Mouse (Mus musculus) skeletal muscle tissue, adult 2 months (tissue): ENCODE measurements around the gene Rsbn1.

Source experiments
- DNase-seq: peaks from one replicate; pipeline ENCODE4 v3.0.0-alpha.2; 2012; ENCODE audit warnings: low read depth, low spot score

Rsbn1 gene

DNA sequence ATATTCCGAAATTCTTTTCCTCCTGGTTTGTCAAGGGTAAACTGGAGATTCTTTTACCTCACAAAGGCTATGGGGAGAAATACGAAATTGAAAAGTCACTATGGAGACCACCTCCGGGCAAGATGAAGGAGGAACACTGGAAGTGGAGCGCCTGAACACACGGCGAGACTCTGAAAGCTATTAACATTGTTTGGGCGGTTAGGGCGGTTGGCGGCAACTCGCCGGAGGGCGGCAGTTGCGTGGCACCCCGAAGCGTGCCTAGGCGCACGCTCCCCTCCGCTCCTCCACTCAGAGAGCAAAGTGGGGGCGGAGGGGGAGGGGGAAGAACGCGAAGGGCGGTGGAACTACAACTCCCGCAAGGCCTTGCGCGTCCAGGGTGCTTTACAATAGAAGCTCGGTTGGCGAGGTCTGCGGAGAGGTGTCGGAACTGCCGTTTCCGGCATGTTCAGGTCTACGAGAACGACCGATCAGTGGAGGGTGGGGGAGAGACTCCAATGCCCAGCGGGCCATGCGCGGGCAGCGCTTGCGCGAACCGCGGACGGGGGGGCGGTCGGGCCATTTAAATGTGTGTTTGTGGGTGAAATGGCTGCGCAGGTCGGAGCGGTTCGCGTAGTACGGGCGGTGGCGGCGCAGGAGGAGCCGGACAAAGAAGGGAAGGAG lies at the start of gene Rsbn1:
Gene Rsbn1 (plus strand): TSS at position 111 of the 660 bp plus-strand sequence.
- DNase-seq = peak; percentile 97

DNA sequence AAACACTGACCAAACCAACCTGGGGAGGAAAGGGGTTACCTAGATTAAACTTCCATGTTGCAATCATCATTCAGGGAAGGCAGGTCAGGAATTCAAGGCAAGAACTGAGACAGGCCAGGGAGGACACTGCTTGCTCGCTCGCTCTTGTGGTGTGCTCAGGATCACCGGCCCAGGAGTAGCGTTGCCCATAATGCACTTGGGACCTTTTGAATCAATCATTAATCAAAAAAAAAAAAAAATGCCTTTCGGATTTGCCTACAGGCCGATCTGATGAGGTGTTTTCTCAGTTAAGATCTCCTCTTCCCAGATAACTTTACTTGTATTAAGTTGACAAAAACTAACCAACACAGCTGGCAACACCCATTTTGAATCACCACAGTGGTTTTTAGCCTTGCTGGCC lies 49.7 kb upstream of the Rsbn1 start:
- DNase-seq = no peak

DNA sequence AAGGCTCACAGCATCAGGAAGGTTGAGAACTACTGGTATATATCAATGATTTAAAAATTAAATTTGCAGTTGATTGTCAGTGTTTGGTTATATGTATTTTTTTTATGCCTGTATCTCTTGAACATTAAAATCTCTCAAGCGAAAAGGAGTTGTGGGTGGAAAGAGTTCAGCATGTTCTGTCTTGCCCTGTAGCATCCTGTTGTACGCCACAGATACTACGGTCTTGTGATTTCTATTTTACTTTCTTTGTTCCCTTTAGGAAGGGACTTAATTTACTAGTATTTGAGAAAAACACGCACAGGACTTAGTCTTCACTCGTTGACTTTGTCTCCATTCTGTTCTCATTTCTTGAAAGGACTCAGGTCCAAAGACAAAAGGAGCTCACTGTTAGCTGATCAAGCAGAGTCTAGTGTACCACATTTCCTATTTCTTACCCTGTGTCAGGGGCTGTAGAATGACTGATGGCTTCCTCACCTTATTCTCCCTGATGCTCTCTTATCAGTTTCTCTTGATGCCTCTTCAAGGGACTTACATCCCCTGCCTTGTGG lies 46.4 kb upstream of the Rsbn1 start:
- no peak for DNase-seq

DNA sequence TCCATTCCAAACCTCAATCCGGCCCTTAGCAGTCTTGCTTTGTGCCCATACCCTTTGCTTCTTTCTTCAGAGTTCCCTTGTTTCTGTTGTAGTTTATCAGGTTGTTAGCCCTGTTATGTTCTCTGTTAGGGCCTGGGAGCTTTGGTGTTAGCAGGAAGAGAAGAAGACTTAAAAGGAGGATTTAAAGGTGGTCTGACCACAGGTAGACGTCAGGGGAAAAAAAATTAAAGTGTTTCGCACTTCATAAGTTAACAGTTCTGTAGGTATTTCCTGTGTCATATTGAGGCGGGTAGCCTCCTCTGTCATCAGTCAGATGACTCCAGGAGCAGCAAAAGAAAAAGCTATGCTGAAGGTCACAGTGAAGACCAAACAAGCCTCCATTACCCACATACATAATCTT lies 45.9 kb upstream of the Rsbn1 start:
- no peak for DNase-seq

DNA sequence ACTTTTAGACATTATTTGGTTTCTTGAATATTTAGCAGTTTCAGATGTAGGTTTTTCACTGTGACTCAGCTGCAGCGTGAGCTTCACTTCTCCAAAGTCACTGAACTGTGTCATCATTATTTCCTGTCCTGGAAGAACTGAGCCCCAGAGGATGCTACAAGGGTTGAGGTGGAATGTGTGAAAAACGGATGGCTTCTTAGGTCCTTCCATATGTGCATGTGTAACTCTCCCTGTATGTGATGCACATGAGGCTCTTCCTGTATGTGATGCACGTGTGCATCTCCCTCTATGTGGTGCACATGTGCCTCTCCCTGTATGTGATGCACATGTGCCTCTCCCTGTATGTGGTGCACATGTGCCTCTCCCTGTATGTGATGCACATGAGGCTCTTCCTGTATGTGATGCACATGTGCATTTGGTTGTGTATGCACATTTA lies 41.2 kb upstream of the Rsbn1 start:
- no peak for DNase-seq

DNA sequence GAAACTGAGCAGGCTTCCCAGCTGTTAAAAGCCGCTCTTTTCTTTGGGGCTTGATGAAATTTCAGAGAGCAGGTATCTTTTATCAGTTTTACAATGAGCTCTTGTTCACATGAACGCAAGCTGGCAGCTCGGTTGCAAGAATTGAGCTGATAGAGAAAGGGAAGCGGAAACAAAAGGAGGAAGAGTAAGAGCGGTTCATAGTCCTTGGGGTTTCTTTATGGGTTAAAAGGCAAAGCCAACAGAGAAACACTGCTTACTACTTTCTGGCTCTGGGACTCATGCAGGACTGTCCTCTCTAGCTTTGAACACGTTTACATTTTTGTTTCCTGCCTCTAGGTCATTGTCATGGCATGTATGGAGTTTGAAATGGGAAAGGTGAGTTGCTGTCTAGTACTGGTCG lies 39.6 kb upstream of the Rsbn1 start:
- DNase-seq = no peak

DNA sequence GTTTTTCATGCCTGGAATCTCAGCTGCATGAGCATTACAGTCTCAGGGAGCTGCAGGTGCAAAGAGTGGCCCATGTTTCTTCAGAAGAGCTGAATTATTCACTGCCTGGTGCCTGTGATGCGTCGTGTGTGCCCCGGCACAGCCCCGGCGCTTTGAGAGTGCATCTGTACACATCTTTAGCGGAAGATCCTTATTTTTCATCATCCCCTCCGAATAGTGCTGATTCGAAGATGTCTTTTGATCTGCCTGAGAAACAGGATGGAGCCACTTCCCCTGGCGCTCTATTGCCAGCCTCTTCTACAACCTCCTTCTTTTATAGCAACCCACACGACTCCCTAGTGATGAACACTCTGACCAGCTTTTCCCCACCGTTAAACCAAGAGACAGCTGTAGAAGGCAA lies 28.0 kb upstream of the Rsbn1 start:
- DNase-seq = no peak

DNA sequence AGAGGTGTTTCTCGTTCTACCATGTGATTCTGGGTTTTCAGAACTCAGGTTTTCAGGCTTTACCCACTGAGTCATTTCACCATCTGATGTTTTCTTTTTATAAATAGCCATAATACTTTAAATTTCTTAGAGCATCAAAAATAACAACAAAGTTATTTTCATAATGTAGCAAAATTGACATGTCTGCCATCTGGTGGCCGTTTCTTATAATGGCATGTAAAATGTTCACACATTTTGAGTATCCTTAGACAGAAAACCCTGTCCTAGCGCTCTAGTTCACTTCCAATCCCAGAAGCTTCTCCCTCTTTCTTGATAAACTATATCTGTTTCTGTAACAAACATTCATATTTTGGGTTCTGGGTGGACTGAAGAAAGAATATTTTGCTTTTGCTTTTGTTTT lies 26.3 kb upstream of the Rsbn1 start:
- DNase-seq = peak; percentile 12

DNA sequence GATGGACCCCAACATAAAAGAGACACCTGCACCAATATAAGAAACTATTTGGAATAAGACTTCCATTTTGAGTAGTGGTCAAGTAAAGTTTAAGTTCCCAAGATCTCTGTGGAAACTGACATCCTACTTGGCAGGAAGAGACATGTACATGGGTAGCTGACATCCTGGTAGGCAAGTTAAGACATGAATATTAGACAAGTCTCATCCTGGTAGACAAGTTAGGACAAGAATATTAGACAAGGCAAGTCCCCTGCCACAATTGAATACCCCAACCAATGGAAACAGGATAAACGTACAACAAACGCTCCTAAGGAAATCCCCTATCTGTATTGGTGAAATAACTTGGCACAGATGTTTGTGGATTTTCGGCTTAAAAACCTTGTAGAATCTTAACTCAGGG lies 20.5 kb upstream of the Rsbn1 start:
- no peak for DNase-seq

DNA sequence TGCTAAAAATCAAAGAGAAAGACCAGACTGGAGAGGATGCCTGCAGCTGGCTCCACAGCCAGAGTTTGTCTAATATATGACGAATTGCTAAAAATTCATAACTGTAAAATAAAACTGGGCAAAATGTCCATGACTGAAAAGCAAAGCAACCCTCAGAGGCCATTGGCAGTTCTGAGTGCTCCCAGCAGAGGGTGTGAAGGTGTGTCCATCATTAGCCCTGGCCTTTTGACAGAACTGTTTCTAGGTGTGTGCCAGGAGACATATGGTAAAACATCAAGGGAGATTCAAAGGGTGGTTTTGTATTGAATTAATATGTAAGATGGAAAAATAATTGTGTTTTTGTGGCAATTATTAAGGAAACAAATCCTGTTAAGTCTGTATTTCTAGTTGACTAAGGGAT lies 9.2 kb upstream of the Rsbn1 start:
- peak; percentile 11 for DNase-seq

DNA sequence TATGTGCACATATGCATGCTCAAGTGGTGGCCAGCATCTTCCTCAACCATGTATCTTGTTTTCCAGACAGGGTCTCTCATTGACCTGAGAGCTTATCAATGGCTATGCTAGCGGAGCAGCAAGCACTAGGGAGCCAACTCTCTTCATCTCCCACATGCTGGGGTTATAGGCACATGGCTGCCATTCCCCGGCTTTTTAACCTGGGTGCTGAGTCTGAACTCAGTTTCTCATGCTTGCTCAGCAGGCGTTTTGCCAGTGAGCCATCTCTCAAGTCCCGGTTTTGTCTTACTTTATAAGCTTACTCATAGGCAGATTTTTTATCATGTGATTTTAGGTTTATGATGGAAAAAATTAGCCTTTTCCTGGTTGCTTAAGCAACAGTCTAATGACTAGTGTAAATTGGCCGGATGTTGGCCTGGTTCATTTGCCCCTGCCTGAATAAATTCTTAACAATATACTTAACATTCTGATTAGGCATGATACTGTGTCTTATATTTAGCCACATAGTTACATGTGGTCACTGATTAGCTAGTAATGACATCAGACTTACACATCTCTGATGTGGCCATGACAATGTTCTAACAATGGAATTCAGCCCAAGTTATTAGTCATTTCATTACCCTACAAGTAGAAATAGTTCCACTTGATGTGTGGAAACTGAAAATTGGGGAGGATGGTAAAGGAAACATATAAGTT lies 6.4 kb upstream of the Rsbn1 start:
- DNase-seq = no peak

DNA sequence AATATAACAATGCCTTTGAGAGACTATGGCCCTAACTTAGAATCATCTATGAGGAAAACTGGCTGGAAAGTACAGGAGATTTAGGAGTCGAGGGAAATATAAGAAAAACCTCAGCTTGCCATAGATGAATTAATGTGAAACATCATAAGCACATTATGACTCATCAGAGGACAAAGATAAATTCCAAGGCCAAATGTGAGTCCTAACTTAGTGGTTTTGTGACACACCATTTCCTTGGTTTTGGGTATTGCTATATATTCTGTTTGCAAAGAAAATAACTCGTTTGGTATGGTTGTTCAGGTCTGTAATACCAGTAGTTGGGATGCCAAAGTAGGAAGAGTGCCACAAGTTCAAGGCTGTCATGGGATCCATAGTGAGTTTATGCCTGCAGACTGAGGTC lies 5.1 kb upstream of the Rsbn1 start:
- DNase-seq = no peak

DNA sequence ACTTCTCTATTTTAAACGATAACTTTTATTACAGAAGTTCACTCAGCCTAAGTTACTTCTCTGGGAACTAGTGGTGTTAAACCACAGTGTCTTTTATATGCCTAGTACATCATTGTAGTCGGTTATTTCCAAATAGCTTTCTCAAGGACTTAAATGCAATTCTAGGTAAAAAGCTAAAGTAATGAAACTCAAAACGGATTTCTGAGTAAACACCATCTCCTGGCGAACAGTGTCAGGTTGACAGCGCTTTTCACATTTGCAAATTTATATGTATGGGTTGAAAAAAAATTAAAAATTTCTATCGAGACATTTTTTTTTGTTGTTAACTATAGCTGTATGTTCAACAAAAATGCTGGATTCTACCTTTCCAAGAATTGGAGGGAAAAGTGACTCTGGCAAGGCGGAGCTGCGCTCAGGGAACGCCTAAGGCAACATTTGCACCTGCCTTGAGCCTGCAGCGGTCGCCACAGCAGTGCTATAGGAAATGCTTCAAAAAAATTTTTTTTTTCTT lies 414 bp upstream of the Rsbn1 start:
- DNase-seq = no peak

DNA sequence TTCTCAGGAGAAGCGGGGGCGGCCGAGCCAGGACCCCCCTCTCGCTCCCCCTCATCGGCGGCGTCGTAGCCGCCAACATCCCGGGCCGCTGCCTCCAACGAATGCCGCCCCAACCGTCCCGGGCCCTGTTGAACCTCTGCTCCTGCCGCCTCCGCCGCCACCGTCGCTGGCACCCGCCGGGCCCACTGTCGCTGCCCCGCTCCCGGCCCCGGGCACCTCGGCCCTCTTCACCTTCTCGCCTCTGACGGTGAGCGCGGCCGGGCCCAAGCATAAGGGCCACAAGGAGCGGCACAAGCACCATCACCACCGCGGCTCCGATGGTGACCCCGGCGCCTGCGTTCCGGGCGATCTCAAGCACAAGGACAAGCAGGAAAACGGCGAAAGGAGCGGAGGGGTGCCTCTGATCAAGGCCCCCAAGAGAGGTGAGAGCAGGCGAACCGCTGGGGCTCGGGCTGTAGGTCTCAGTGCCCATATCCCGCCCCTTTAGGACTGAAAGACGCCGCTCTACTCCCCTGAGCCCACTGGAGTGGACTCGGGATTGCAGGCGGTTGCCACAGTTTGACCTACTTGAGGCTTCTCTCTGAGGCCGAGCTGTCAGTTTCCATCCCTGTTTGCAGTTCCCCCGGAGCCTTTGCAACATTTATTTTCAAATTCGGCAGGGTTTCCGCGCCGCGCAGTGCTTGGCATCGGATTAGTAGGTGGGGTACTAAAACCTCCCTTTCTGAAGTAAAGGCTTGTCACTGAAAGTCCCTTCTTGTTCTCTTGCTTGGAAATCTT lies 1.0 kb downstream of the Rsbn1 start:
- DNase-seq = peak; percentile 33

DNA sequence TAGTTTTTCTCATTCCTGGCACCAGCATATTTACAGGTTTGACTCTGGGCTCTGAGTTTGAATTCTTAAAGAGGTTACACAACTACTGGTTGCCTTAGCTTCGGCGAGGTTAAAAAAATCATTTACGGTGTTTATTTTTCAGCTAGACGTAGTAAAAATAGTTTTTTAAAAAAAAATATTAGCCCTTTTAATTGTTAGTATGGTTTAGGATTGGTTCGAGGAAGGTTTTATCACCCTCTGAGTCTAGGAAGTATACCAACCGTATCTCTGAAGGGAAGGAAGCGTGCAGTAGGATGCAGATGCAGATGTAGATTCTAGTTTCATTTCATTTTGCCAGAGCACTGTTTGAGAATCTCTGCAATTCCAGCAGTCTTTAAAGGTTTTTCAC lies 1.6 kb downstream of the Rsbn1 start:
- no peak for DNase-seq

DNA sequence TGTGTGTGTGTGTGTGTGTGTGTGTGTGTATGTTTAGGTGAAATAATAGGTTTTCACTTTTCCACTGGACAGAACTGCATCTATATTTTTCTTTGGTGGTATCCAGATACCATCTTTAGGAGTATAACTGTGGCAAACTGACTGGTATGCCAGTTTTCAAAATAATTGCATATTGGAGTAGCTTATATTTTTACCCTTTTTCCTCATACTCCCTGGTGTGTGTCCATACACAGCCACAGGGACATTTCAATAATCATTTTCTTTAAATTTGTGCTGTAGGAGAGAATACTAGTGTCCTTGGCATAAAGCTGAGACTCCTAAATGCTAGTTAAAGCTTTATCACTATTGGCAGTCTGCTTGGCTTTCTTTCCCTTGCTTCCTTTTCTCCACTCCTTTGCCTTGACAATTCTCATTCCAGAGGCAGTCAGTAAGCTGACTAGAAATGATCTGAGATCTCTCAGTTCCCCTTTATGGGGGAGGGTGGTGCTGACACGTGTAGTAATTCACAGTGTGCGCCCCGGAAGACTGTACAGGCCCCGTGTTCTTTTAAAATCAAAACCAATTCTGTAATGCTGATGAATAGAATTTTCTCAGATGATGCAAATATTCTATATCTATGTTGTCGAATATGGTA lies 2.4 kb downstream of the Rsbn1 start:
- DNase-seq = peak; percentile 11

DNA sequence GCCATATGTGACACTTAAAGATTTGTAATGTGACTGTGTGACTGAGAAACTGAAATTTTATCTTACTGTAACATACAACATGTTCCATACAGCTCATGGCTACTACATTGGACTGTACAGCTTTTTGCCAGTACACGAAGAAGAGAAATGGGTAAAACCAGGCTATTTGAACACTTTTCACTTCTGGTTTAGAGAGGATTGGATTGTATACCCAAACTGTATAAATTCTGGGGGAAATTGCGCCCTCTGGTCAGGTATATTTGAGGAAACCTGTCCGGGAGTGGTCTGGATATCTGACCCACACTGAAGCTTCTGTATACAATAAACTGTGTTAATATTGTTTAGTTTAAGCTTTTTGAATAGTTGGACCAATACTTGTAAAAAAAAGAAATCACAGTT lies 2.9 kb downstream of the Rsbn1 start:
- no peak for DNase-seq

DNA sequence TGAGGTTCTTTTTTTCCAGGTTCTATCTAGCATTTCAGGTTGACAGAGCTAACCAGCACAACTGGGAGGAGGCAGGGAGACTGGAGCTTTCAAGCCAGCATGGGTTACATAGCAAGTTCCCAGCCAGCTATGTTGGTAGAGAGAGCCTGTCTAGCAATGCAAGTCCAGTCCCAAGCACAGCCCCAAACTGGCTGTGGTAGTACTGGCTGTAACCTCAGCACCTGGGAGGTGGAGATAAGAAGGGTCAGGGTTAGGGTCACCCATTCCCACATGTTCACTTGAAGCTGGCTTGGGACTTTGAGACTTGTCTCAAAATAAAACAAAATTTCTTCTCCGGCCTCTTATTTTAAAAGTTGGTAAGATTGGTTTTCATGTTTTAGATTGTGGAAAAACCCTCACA lies 6.2 kb downstream of the Rsbn1 start:
- DNase-seq = no peak

DNA sequence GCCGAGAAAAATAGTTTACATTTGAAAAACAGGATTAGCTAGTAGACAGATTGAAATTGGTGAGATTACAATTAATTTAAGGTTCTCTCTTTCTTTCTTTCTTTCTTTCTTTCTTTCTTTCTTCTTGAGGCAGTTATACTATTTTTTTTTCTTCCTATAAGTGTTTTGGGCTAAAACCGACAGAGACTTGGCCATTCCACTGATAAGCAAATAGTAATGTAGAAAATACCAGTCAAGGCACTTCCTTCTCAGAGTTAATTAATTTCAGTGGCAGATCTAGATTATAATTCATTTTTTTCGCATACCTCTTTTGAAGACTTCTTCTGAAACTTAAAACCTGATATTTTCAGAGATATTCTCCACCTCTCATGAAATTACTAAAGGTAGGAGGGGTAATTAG lies 11.4 kb downstream of the Rsbn1 start:
- DNase-seq = no peak

DNA sequence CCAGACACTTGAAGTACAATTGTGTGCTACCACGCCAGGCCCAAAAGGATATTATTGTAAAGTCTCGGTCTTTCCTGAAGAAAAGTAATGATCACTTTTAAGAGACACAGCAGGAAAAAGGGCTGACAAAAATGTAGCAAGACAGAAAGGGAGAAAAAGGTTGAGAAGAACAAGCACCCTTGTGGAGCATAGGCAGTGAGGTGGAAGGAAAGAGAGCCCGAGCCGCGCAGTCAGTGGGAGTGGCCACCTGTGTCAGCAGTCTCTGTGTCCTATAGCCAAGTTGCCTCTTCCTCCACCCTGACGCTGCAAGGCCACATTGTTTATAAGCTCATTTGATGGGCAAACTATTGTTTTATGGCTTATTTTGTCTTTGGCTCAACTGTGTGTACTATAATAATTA lies 13.6 kb downstream of the Rsbn1 start:
- no peak for DNase-seq

DNA sequence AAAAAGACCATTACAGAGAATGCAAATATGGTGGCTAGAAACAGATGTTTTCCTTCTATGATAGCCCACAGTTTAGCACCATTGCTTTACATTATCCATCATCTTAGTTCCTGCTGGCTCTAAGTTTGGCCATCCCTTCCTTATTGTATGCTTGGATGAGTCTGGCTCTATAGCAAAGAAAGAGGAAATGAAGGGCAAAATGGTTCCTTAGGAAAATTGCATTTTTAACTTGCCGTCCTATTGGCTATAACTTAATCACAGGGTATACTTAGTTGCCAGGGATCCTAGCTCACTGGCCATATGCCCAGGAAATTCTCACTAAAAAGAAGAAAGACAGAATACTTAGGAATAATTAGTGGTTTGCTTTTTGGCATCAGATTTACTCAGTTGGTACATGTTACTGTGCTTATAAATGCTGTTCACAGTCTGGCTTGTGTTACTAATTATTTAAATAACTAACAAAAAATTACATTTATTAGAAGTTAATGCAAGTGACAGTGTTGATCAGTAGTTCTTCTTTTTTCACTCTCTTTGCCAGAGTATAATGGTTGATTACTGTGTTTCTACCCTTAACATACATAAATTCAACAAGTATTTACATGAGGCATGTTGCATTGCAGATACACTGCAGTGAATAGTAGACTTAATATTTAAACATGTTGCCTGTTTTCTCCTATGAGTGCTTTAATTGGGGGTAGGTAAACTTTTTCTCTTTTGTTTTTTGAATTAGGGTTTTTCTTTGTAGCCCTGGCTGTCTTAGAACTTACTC lies 31.1 kb downstream of the Rsbn1 start:
- no peak for DNase-seq
